Mouse (Mus musculus) adrenal gland, adult 8-10 months (tissue): Measurements from ENCODE around the gene Tsen2. TPM values are rescaled to one million over a fixed set of nuclear protein-coding genes. Genes with fewer than 3 reads are reported as not detected.

Source experiments
- DNase-seq: peaks from one replicate; pipeline ENCODE4 v3.0.0; 2022
- total RNA-seq, 4 experiments: library from RNA; stranded (reverse); gene quantifications; 2 replicates each; pipeline ENCODE4 v1.2.4; 2022

The Tsen2 gene
- total RNA-seq, 4 experiments from 2014 or later, result 9.1 to 19.9 (median 15.2) TPM

DNA sequence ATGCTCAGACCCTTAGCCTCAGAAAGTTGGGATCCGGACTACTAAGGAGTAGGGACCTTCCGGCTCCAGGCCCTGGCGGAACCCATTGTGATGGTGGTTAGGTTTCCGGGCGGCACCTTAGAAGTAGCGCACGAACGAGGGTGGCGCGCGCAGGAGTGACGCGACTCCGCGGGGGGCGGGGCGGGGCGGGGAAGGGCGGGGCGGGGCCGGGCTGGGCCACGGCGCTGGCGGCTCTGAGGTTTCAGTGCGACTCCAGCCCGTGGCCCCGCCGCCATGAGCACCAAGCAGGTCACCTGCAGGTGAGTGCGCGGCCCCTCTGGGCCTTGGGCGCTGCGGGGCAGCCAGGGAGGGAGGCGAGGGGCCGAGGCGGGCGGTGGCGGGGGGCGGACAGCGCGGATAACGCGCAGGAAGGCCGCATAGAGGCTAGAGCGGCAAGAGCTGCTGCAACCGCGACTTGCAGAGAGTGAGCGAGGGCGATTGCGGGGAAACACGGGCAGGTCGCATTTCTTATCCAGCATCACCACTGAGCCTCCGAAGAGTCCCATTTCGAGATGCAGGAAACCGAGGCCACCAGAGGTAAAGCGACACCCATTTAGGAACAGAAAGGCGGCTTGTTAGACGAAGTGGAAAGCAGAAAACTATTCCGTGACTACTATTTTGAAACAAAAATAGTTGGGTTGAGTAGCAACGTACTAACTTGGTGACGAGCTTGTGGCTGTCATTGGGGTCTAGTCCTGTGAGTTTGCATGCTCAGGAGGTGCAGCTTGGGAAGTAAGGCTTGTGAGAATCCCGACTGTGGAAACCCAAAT is 57.5 kb downstream of the Tsen2 start, which contains the start of gene Mkrn2:
Mkrn2 (plus strand) TSS at position 188 of the 809 bp plus-strand sequence.
- DNase-seq, result peak; percentile 58

DNA sequence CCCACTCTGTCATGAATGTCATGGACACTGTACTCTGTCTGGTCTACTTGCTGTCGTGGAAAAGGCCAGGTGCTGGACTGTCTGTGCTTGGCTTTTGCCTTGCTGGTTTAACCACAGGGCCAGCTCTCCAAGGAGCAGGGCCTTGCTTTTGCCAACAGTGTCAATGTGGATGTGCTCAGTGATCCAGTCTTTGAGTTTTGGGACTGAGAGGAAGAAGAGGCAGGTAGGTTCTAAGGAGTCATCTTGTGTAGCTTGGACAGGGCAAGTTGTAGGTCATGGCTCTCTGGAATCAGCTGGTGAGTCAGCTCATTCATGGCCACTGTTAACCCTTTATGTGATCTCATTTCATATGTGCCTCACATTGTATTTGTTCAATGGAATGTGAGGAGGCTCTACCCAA is 62.0 kb downstream of the Tsen2 start:
- peak; percentile 35 for DNase-seq

DNA sequence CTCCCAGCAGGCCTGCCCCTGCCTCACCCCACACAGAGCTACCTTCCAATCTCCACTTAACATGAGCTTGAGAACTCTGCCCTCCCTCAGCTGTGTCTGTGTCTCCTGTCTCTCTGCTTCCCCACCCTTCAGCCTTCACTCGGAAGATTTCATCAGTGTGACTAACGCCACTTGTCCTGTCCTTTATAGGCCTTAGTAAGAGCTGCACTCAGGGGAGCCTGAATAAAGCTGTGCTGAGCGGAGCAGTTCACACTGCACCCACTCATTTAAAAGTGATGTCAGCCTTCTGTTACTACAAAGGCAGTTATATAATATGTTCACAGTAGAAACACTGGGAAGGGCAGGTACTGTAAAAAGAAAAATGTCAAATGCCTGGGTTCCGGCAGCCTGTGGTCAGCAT is 63.0 kb downstream of the Tsen2 start:
- peak; percentile 69 for DNase-seq

DNA sequence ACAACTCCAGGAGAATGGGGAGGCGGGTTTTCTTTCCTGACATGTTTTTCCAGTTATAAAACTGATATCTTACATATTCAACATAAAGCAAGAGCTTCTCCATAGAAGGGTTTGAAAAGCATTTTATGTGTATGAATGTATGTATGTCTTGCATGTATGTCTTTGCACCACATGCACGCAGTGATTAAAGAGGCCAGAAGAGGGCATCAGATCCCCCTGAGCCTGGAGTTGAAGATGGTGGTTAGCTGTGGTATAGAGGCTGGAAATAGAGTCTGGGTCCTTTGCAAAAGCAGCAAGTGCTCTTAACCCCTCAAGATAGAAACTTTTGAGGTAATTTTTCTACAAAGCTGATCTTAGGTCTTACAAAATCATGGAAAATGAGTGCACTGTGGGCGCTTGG is 64.7 kb downstream of the Tsen2 start:
- DNase-seq, result no peak

DNA sequence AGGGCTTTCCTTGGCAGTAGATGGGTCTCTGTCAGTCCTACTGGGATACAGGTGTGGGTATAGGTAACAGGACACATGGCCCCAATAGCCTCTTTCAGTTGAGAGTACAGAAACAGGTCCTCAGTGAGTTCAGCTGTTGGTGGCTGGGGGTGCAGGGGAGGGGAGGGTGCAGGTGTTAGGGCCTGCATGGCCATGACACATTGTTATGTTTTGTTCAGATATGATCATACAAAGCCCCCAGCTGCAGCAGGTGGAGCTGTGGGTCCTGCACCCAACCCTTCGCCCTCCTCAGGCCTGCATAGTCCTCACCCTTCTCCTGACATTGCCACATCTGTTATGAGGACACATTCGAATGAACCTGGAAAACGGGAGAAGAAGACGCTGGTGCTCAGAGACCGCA is 65.8 kb downstream of the Tsen2 start:
- DNase-seq, result no peak

DNA sequence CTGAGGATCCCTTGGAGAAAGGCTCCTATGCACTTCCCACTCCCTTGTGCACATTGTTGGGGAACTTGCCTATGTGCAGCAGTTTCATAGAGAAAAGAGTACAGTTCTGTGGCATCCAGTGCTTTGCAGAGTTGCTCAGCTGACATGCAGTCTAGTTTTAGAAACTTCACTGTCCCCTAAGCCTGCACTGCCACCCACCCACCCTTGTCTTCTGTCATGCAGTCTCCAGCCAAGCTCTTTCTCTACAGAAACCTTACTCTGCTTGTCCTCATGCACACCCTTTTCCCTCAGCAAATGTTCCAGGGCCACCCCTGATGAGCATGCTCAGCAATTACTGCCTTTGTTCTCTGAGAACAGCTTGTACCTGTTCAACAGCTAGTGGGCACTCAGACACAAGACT is 69.3 kb downstream of the Tsen2 start:
- no peak for DNase-seq

DNA sequence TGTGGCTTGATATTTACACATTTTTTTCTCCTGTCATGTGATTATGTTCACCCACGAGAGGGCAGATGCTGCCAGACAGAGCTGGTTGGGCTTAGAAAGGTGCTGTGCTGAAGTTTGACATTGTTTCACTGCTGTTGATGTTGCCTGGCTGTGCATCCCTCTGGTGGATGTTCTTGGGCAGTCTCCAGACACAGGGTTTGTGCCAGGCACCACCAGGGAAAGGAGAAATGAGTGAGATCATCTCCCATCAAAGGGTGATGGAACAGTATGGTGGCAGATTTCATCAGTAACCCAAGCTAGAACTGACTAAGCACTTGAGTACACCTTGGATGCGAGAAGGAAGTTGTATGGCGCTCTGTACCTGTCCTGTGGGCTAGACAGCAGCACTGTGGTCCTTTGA is 71.5 kb downstream of the Tsen2 start:
- DNase-seq, result no peak

DNA sequence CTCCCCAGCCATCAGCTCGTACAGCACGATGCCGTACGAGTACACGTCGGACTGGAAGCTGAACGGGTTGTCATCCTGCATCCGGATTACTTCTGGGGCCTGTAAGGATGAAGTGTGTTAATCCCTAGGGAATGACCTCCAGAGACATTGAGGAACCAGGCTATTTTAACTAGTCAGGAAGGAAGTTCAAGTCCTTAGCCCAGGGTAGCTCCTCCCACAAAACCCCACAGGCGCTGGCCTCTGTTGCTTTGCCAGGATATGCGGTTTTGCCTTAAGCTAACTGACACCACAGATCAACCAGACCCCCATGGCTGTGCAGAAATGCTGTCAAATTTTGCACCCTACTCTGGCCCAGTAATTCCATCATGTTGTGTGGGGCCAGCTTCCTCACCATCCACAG is 75.4 kb downstream of the Tsen2 start:
- DNase-seq, result no peak

DNA sequence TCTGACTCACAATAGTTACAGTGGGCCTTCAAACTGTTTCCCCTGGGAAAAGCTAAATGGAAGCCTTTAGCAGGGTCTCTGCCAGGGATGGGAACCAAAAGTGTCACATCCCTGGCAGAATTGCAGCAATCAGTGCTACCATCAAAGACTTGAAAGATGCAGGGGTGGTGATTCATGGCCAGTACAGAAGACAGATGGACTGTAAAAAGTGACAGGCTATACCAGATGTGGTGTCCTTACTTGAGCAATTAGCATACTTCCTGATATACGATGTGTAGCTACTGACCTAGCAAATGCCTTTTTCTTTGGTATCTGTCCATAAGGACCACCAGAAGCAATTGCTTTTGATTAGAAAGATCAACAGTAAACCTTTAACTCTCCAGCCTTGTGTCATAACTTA is 76.5 kb downstream of the Tsen2 start:
- DNase-seq, result no peak

DNA sequence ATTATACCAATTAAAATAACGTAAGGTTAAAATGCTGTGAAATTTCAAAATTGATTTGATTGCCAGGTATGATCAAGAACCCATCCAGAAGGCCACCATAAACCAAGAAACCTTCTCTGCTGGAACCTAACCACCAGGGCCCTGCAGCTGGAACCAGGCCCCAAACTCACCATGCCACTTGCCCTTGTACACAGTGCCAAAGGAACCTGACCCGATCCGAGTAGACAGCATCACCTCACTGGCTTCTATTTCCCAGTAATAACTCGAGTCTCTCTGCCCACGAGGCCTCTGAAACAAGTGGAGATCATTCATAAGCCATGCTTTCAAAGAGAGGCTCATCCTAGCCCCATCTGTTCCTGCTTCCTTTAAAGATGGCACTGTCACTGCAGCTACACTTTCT is 81.7 kb downstream of the Tsen2 start:
- DNase-seq, result no peak

Other genes with a start within 250 kb of the Tsen2 start
- 10 to 100 TPM; 15.0 to 49.3 (median 27.3) TPM for gene Pparg, start 183.7 kb upstream of the Tsen2 start, total RNA-seq
- gene Mkrn2os, start 47.9 kb downstream of the Tsen2 start, total RNA-seq, result not detected
- 10 to 100 TPM; 37.8 to 44.7 (median 42.6) TPM for gene Mkrn2, start 57.2 kb downstream of the Tsen2 start, total RNA-seq
- 100 to 1,000 TPM in 2 of 4 experiments, 10 to 100 TPM in 2; 88.8 to 113 (median 97.7) TPM for gene Raf1, start 132.0 kb downstream of the Tsen2 start, total RNA-seq
- not detected for gene Tmem40, start 217.7 kb downstream of the Tsen2 start, total RNA-seq
- 10 to 100 TPM; 16.1 to 22.6 (median 18.0) TPM for gene Cand2, start 229.9 kb downstream of the Tsen2 start, total RNA-seq